Mouse (Mus musculus) embryonic facial prominence, embryonic 15.5 days (tissue): ENCODE data around the gene Morc3. TPM values are rescaled to one million over a fixed set of nuclear protein-coding genes. Genes with fewer than 3 reads are reported as not detected.
A peak's percentile ranks its signal among the peaks of the same experiment; 100 is the strongest.

Source experiments
- ATAC-seq: fragments of 200-750 bp; cut with Nextera tagmentation; 2 replicates; pipeline ENCODE4 v1.8.0; 2017; ENCODE audit warnings: low read depth, moderate TSS enrichment; ENCODE audit not compliant: insufficient number of reproducible peaks, low FRiP score, low TSS enrichment
- H3K27ac ChIP-seq: fragments of 300-500 bp; sonication (generic); replicated peaks from 2 replicates; pipeline ENCODE4 v1.5.1; 2015; ENCODE audit warnings: mild to moderate bottlenecking, inconsistent platforms
- H3K27me3 ChIP-seq: fragments of 300-500 bp; sonication (generic); 2 replicates; pipeline ENCODE4 v1.6.1; 2015; ENCODE audit warnings: inconsistent platforms
- H3K36me3 ChIP-seq: fragments of 300-500 bp; sonication (generic); 2 replicates; pipeline ENCODE4 v1.6.1; 2015; ENCODE audit warnings: mild to moderate bottlenecking, inconsistent platforms
- H3K4me1 ChIP-seq: fragments of 300-500 bp; sonication (generic); 2 replicates; pipeline ENCODE4 v1.6.1; 2015; ENCODE audit warnings: inconsistent platforms
- H3K4me2 ChIP-seq: fragments of 300-500 bp; sonication (generic); replicated peaks from 2 replicates; pipeline ENCODE4 v1.6.1; 2015; ENCODE audit warnings: mild to moderate bottlenecking, inconsistent platforms
- H3K4me3 ChIP-seq: fragments of 300-500 bp; sonication (generic); replicated peaks from 2 replicates; pipeline ENCODE4 v1.5.1; 2015; ENCODE audit warnings: mild to moderate bottlenecking, inconsistent platforms
- H3K9ac ChIP-seq: fragments of 300-500 bp; sonication (generic); 2 replicates; pipeline ENCODE4 v1.6.1; 2015; ENCODE audit warnings: inconsistent platforms
- H3K9me3 ChIP-seq: fragments of 300-500 bp; sonication (generic); replicated peaks from 2 replicates; pipeline ENCODE4 v1.6.1; 2016; ENCODE audit warnings: inconsistent platforms
- WGBS: fragments of 180-500 bp; shearing (Covaris S2); methylation state at CpG from one replicate; pipeline ENCODE4 v1.1.7; 2015; 5-methylcytosine and 5-hydroxymethylcytosine counted together
- polyA plus RNA-seq: library from polyadenylated mRNA; unstranded; fragments of >200 nt; fragmentation: Nextera tagmentation; extraction: Ambion mirVana; gene quantifications from 2 replicates; pipeline ENCODE4 v1.2.1, GENCODE M21; 2015

The Morc3 gene
- polyA plus RNA-seq = 30.5 and 33.2 TPM in 2 replicates

- Histone ChIP-seq H3K9ac (peak within 1 kb of the TSS; percentile 95), H3K27me3 (no peaks in the 10 kb centered on the region), H3K9me3 (no peaks in the 10 kb centered on the region), H3K4me1 (peaks cover 16% of the 10 kb centered on the region), H3K4me2 (peak within 1 kb of the TSS; percentile 74), H3K27ac (peak within 1 kb of the TSS; percentile 97), H3K36me3 (no peaks in the 10 kb centered on the region), H3K4me3 (peak within 1 kb of the TSS; percentile 93)
- WGBS = 12% methylated on average over 55 of the region's 55 CpGs
- peak; percentile 96 for ATAC-seq
Observed at GRCm38 (mm10) chr16:93831627-93832395, at the start of gene Morc3. TSS of gene Morc3 (plus strand) at chr16:93832121.

GRCm38 (mm10) chr16:93784175-93784574 lies 47.7 kb upstream of the Morc3 start:
- no peak for ATAC-seq
- Histone ChIP-seq H3K27ac (no peak overlapping the region), H3K4me2 (no peak overlapping the region), H3K9ac (no peak overlapping the region), H3K4me3 (no peak overlapping the region), H3K27me3 (no peaks in the 10 kb centered on the region), H3K4me1 (0 out of 2 replicates have a peak, but pooled peaks cover 14% of the 10 kb centered on the region), H3K9me3 (no peaks in the 10 kb centered on the region), H3K36me3 (peaks cover 10% of the 10 kb centered on the region; the same call in 1 of the 2 replicates)
- WGBS = 92% methylated on average over 7 of the region's 7 CpGs

- ATAC-seq = peak; percentile 64; the same call in 1 of the 2 replicates
- peaks cover 10% of the 10 kb centered on the region; the same call in 1 of the 2 replicates for H3K36me3 ChIP-seq
- no peak overlapping the region for H3K4me3 ChIP-seq
- peaks cover 17% of the 10 kb centered on the region; the same call in 1 of the 2 replicates for H3K4me1 ChIP-seq
- WGBS = 3% methylated on average over 9 of the region's 9 CpGs
- no peaks in the 10 kb centered on the region for H3K9me3 ChIP-seq
- H3K4me2 ChIP-seq = no peak overlapping the region
- no peak overlapping the region for H3K9ac ChIP-seq
- H3K27me3 ChIP-seq = no peaks in the 10 kb centered on the region
- no peak overlapping the region for H3K27ac ChIP-seq
Observed at GRCm38 (mm10) chr16:93785805-93786204, 46.1 kb upstream of the Morc3 start.

- Histone ChIP-seq H3K4me2 (no peak overlapping the region), H3K27me3 (no peaks in the 10 kb centered on the region), H3K9me3 (no peaks in the 10 kb centered on the region), H3K9ac (no peak overlapping the region), H3K36me3 (peaks cover 10% of the 10 kb centered on the region; the same call in 1 of the 2 replicates), H3K4me3 (no peak overlapping the region), H3K27ac (0 out of 2 replicates have a peak overlapping the region, but pooled peaks have one; percentile 1), H3K4me1 (peaks cover 13% of the 10 kb centered on the region; the same call in 1 of the 2 replicates)
- no peak for ATAC-seq
- WGBS = 87% methylated on average over 4 of the region's 4 CpGs
Observed at GRCm38 (mm10) chr16:93788388-93788787, 43.5 kb upstream of the Morc3 start.

GRCm38 (mm10) chr16:93788881-93789280 lies 43.0 kb upstream of the Morc3 start:
- Histone ChIP-seq H3K4me1 (peaks cover 13% of the 10 kb centered on the region; the same call in 1 of the 2 replicates), H3K4me2 (no peak overlapping the region), H3K4me3 (no peak overlapping the region), H3K9ac (no peak overlapping the region), H3K36me3 (peaks cover 6% of the 10 kb centered on the region; the same call in 1 of the 2 replicates), H3K9me3 (no peaks in the 10 kb centered on the region), H3K27ac (no peak overlapping the region), H3K27me3 (no peaks in the 10 kb centered on the region)
- ATAC-seq = no peak
- 88% methylated on average over 8 of the region's 8 CpGs for WGBS

- Histone ChIP-seq H3K4me1 (peaks cover 13% of the 10 kb centered on the region; the same call in 1 of the 2 replicates), H3K9ac (no peak overlapping the region), H3K36me3 (no peaks in the 10 kb centered on the region), H3K27me3 (no peaks in the 10 kb centered on the region), H3K4me3 (no peak overlapping the region), H3K27ac (no peak overlapping the region), H3K4me2 (no peak overlapping the region), H3K9me3 (no peaks in the 10 kb centered on the region)
- no peak for ATAC-seq
- 32% methylated on average over 5 of the region's 5 CpGs for WGBS
Observed at GRCm38 (mm10) chr16:93789971-93790755, 41.8 kb upstream of the Morc3 start.

- no peak for ATAC-seq
- Histone ChIP-seq H3K9me3 (no peaks in the 10 kb centered on the region), H3K4me1 (peaks cover 28% of the 10 kb centered on the region), H3K36me3 (no peaks in the 10 kb centered on the region), H3K4me3 (no peak overlapping the region), H3K27ac (no peak overlapping the region), H3K27me3 (no peaks in the 10 kb centered on the region), H3K9ac (no peak overlapping the region), H3K4me2 (no peak overlapping the region)
- 69% methylated on average over 15 of the region's 15 CpGs for WGBS
Observed at GRCm38 (mm10) chr16:93792981-93793630, 38.8 kb upstream of the Morc3 start.

GRCm38 (mm10) chr16:93794845-93795244 lies 37.1 kb upstream of the Morc3 start:
- no peak for ATAC-seq
- Histone ChIP-seq H3K4me1 (peaks cover 33% of the 10 kb centered on the region), H3K36me3 (no peaks in the 10 kb centered on the region), H3K4me3 (no peak overlapping the region), H3K27ac (no peak overlapping the region), H3K27me3 (no peaks in the 10 kb centered on the region), H3K9me3 (no peaks in the 10 kb centered on the region), H3K4me2 (no peak overlapping the region), H3K9ac (no peak overlapping the region)
- WGBS = 76% methylated on average over 5 of the region's 5 CpGs

- no peaks in the 10 kb centered on the region for H3K9me3 ChIP-seq
- 84% methylated on average over 5 of the region's 5 CpGs for WGBS
- H3K4me1 ChIP-seq = peaks cover 32% of the 10 kb centered on the region
- H3K27me3 ChIP-seq = no peaks in the 10 kb centered on the region
- H3K27ac ChIP-seq = no peak overlapping the region
- no peak overlapping the region for H3K4me3 ChIP-seq
- ATAC-seq = no peak
- H3K9ac ChIP-seq = no peak overlapping the region
- H3K36me3 ChIP-seq = no peaks in the 10 kb centered on the region
- no peak overlapping the region for H3K4me2 ChIP-seq
Observed at GRCm38 (mm10) chr16:93795391-93795790, 36.5 kb upstream of the Morc3 start.

- H3K36me3 ChIP-seq = no peaks in the 10 kb centered on the region
- peaks cover 24% of the 10 kb centered on the region for H3K4me1 ChIP-seq
- H3K4me3 ChIP-seq = no peak overlapping the region
- H3K9ac ChIP-seq = no peak overlapping the region
- no peak overlapping the region for H3K4me2 ChIP-seq
- ATAC-seq = no peak
- no peaks in the 10 kb centered on the region for H3K9me3 ChIP-seq
- WGBS = 61% methylated on average over 12 of the region's 12 CpGs
- H3K27ac ChIP-seq = 0 out of 2 replicates have a peak overlapping the region, but pooled peaks have one; percentile 31
- H3K27me3 ChIP-seq = no peaks in the 10 kb centered on the region
Observed at GRCm38 (mm10) chr16:93797021-93797840, 34.7 kb upstream of the Morc3 start.
